Mouse (Mus musculus) neural tube, embryonic 14.5 days (tissue): ENCODE measurements around the gene Fzd2. TPM values are rescaled to one million over a fixed set of nuclear protein-coding genes. Genes with fewer than 3 reads are reported as not detected.

Source experiments
- ATAC-seq: fragments of 200-750 bp; cut with Nextera tagmentation; 2 replicates; pipeline ENCODE4 v1.8.0; 2017; ENCODE audit warnings: low read depth, mild to moderate bottlenecking, moderate TSS enrichment, moderate library complexity
- H3K27ac ChIP-seq: fragments of 300-500 bp; sonication (generic); 2 replicates; pipeline ENCODE4 v1.5.1; 2014; ENCODE audit warnings: low read depth, mild to moderate bottlenecking, control low read depth, low read length, moderate library complexity, mixed read lengths
- H3K27me3 ChIP-seq: fragments of 300-500 bp; sonication (generic); 2 replicates; pipeline ENCODE4 v1.6.1; 2014; ENCODE audit warnings: low read length; ENCODE audit not compliant: control insufficient read depth, insufficient read depth
- H3K36me3 ChIP-seq: fragments of 300-500 bp; sonication (generic); 2 replicates; pipeline ENCODE4 v1.6.1; 2014; ENCODE audit warnings: low read length, mixed read lengths; ENCODE audit not compliant: control insufficient read depth, insufficient read depth
- H3K4me1 ChIP-seq: fragments of 300-500 bp; sonication (generic); 2 replicates; pipeline ENCODE4 v1.6.1; 2014; ENCODE audit warnings: low read length; ENCODE audit not compliant: control insufficient read depth, insufficient read depth
- H3K4me2 ChIP-seq: fragments of 300-500 bp; sonication (generic); 2 replicates; pipeline ENCODE4 v1.6.1; 2014; ENCODE audit warnings: mild to moderate bottlenecking, low read depth, low read length, control low read depth
- H3K4me3 ChIP-seq: fragments of 300-500 bp; sonication (generic); 2 replicates; pipeline ENCODE4 v1.5.1; 2014; ENCODE audit warnings: low read depth, low read length, control low read depth, mixed read lengths
- H3K9ac ChIP-seq: fragments of 300-500 bp; sonication (generic); replicated peaks from 2 replicates; pipeline ENCODE4 v1.6.1; 2014; ENCODE audit warnings: low read depth, mild to moderate bottlenecking, control low read depth, low read length, mixed read lengths
- H3K9me3 ChIP-seq: fragments of 300-500 bp; sonication (generic); 2 replicates; pipeline ENCODE4 v1.6.1; 2016; ENCODE audit warnings: low read length; ENCODE audit not compliant: control insufficient read depth
- WGBS: fragments of 180-500 bp; shearing (Covaris S2); extraction: QIAGEN DNeasy Blood & Tissue Kit; methylation state at CpG from one replicate; pipeline ENCODE4 v1.1.7; 2014; 5-methylcytosine and 5-hydroxymethylcytosine counted together
- polyA plus RNA-seq: library from polyadenylated mRNA; unstranded; fragments of >200 nt; fragmentation: Nextera tagmentation; extraction: Ambion mirVana; gene quantifications from 2 replicates; pipeline ENCODE4 v1.2.1, GENCODE M21; 2014

Gene Fzd2
- polyA plus RNA-seq, 1 experiment from 2014 or later, result 6.5 TPM

GRCm38 (mm10) chr11:102566290-102566689, 37.9 kb upstream of the Fzd2 start:
- no peaks in the 10 kb centered on the region for H3K4me1 ChIP-seq
- no peak overlapping the region for H3K4me3 ChIP-seq
- no peaks in the 10 kb centered on the region for H3K9me3 ChIP-seq
- ATAC-seq, result no peak
- no peak overlapping the region for H3K9ac ChIP-seq
- no peaks in the 10 kb centered on the region for H3K27me3 ChIP-seq
- H3K36me3 ChIP-seq, result no peaks in the 10 kb centered on the region
- H3K4me2 ChIP-seq, result no peak overlapping the region
- no peak overlapping the region for H3K27ac ChIP-seq
- 90% methylated on average over 1 of the region's 1 CpGs for WGBS

DNA sequence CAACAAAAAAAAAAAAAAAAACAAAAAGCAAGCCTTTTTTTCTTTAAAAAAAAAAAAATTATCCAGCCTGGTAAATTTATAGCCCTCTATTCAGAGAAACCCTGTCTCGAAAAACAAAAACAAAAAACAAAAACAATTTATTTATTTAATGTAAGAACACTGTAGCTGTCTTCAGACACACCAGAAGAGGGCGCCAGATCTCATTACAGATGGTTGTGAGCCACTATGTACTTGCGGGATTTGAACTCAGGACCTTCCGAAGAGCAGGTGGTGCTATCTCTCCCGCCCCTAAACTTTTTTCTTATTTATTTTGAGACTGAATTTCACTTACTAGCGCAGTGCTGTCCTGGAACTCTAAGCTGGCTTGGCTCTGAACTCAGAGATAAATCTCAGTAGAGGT, 37.0 kb upstream of the Fzd2 start:
- no peak overlapping the region for H3K4me2 ChIP-seq
- H3K9me3 ChIP-seq, result no peaks in the 10 kb centered on the region
- no peaks in the 10 kb centered on the region for H3K4me1 ChIP-seq
- H3K36me3 ChIP-seq, result no peaks in the 10 kb centered on the region
- no peaks in the 10 kb centered on the region for H3K27me3 ChIP-seq
- no peak for ATAC-seq
- 91% methylated on average over 6 of the region's 6 CpGs for WGBS
- H3K9ac ChIP-seq, result no peak overlapping the region
- no peak overlapping the region for H3K4me3 ChIP-seq
- no peak overlapping the region for H3K27ac ChIP-seq

- Histone ChIP-seq H3K27ac (no peak overlapping the region), H3K4me3 (no peak overlapping the region), H3K4me1 (no peaks in the 10 kb centered on the region), H3K27me3 (no peaks in the 10 kb centered on the region), H3K9me3 (no peaks in the 10 kb centered on the region), H3K4me2 (no peak overlapping the region), H3K36me3 (no peaks in the 10 kb centered on the region), H3K9ac (no peak overlapping the region)
- 98% methylated on average over 15 of the region's 15 CpGs for WGBS
- ATAC-seq, result no peak
Measured at GRCm38 (mm10) chr11:102567723-102568122, 36.5 kb upstream of the Fzd2 start.

DNA sequence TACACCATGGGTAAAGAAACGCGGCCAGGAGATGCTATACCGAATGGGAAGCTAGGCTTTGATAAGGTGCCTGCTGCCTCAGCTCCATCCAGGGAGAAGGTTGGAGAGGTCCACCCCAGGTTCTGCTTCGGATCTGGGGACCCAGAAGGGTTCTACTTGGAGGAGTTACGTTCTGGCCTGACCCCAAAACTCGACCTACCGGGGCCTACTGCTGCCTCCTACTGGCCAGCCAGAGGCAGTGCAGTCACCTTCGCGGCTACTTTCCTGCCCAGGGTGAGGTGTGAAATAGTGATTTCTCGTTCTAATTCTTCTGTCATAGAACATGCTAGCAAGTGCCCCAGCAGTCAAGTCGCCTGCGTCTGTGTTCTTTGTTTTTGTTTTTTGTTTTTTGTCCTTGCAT, 36.0 kb upstream of the Fzd2 start:
- no peak overlapping the region for H3K27ac ChIP-seq
- no peak overlapping the region for H3K4me2 ChIP-seq
- no peaks in the 10 kb centered on the region for H3K4me1 ChIP-seq
- no peak overlapping the region for H3K4me3 ChIP-seq
- no peak overlapping the region for H3K9ac ChIP-seq
- no peaks in the 10 kb centered on the region for H3K36me3 ChIP-seq
- H3K9me3 ChIP-seq, result no peaks in the 10 kb centered on the region
- no peaks in the 10 kb centered on the region for H3K27me3 ChIP-seq
- 80% methylated on average over 12 of the region's 12 CpGs for whole genome bisulfite sequencing
- no peak for ATAC-seq

DNA sequence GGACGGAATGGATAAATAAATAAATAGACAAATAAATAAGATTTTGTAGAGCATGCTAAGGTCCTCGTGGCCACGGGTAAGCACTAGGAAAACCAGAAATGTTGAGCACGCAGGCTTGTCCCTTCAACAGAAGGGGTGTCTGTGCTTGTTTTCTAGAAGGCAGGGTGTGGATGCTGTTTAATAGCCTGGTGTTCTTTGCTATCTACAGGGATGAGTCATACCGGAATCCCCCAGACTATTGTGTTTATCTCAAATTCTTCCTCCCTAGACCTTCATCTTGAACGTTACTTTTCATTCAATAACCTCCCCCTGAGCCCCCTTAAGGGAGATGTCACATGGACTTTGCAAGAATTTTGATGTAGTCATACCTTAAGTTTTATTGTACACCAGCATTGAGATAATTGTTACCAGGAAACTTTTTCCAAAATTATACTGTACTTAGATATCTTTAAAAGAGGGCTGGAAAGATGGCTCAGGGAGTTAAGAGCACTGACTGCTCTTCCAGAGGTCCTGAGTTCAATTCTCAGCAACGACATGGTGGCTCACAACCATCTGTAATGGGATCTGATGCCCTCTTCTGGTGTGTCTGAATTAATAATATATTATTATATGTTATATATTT, 35.3 kb upstream of the Fzd2 start:
- Histone ChIP-seq H3K9me3 (no peaks in the 10 kb centered on the region), H3K27me3 (no peaks in the 10 kb centered on the region), H3K4me1 (no peaks in the 10 kb centered on the region), H3K9ac (no peak overlapping the region), H3K36me3 (no peaks in the 10 kb centered on the region), H3K4me3 (no peak overlapping the region), H3K4me2 (no peak overlapping the region), H3K27ac (no peak overlapping the region)
- 88% methylated on average over 7 of the region's 7 CpGs for WGBS
- ATAC-seq, result no peak

GRCm38 (mm10) chr11:102572866-102573663, 31.1 kb upstream of the Fzd2 start:
- peak overlapping the region; percentile 27 for H3K4me3 ChIP-seq
- no peaks in the 10 kb centered on the region for H3K36me3 ChIP-seq
- no peaks in the 10 kb centered on the region for H3K9me3 ChIP-seq
- H3K4me1 ChIP-seq, result no peaks in the 10 kb centered on the region
- H3K9ac ChIP-seq, result peak overlapping the region; percentile 32; the same call in 1 of the 2 replicates
- H3K27ac ChIP-seq, result no peak overlapping the region
- no peak for ATAC-seq
- peak overlapping the region; percentile 53 for H3K4me2 ChIP-seq
- WGBS, result 5% methylated on average over 18 of the region's 18 CpGs
- no peaks in the 10 kb centered on the region for H3K27me3 ChIP-seq

DNA sequence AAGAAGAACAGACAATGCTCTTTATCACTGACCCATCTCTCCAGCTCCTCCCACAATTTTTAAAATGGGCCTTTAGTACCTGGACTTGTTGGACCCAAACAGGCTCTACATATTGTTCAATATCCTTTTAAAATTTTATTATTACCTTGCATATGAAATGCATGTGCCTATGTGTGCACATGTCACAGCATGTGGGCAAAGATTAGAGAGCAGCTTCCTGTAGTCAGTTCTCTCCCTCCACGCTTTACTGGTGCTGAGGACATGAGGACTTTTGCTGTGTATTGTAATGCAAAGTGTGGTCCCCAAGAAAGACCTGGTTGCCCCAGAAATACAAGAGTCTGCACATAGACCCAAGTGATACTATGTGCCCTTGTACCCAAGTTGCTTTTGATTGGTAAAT, 29.2 kb upstream of the Fzd2 start:
- no peaks in the 10 kb centered on the region for H3K36me3 ChIP-seq
- no peak overlapping the region for H3K4me2 ChIP-seq
- H3K27me3 ChIP-seq, result no peaks in the 10 kb centered on the region
- no peak overlapping the region for H3K4me3 ChIP-seq
- ATAC-seq, result no peak
- no peaks in the 10 kb centered on the region; the same call in 1 of the 2 replicates for H3K4me1 ChIP-seq
- no peaks in the 10 kb centered on the region for H3K9me3 ChIP-seq
- no peak overlapping the region for H3K9ac ChIP-seq
- H3K27ac ChIP-seq, result no peak overlapping the region
- WGBS, result 51% methylated on average over 1 of the region's 1 CpGs

GRCm38 (mm10) chr11:102576050-102576754, 28.0 kb upstream of the Fzd2 start:
- Histone ChIP-seq H3K36me3 (no peaks in the 10 kb centered on the region), H3K4me1 (peaks cover 2% of the 10 kb centered on the region; the same call in 1 of the 2 replicates), H3K9me3 (no peaks in the 10 kb centered on the region), H3K4me3 (no peak overlapping the region), H3K27ac (no peak overlapping the region), H3K4me2 (no peak overlapping the region), H3K9ac (no peak overlapping the region), H3K27me3 (no peaks in the 10 kb centered on the region)
- no peak for ATAC-seq
- WGBS, result 73% methylated on average over 13 of the region's 13 CpGs
